Mouse (Mus musculus): ENCODE measurements at regions not wholly inside any gene's neighbourhood (a gene's known extent, or its start where the extent isn't known, plus 50 kb on each side); places are given as distances from the start of the nearest gene placed in this dataset.
"Not testable (repeated sequence)": the region's sequence is repeated elsewhere in the genome, so short reads cannot be mapped to it uniquely, and the experiment has no call there.

- DNase-seq (ENCODE audit: low spot score in 2 of 2), result no peak
- intact Hi-C loops (cut with DNase I), result no loop called here
Measured at GRCm38 (mm10) chr8:34287801-34288200, 176.3 kb upstream of the Gm10131 start.

- peak in 1 of 2 experiments; percentile 66 for DNase-seq (ENCODE audit: low spot score in 2 of 2)
- intact Hi-C loops (cut with DNase I), result no loop called here
Measured at GRCm38 (mm10) chr8:34284576-34284975, 173.0 kb upstream of the Gm10131 start.

GRCm38 (mm10) chr8:34280433-34280832 is 168.9 kb upstream of the Gm10131 start:
- no peak for DNase-seq (ENCODE audit: low spot score in 2 of 2)
- intact Hi-C loops (cut with DNase I), result no loop called here

- DNase-seq (ENCODE audit: low spot score in 2 of 2), result peak in 1 of 2 experiments; percentile 4
- intact Hi-C loops (cut with DNase I), result no loop called here
Measured at GRCm38 (mm10) chr8:34275977-34276660, 164.6 kb upstream of the Gm10131 start.

GRCm38 (mm10) chr8:34274796-34275195 is 163.3 kb upstream of the Gm10131 start:
- intact Hi-C loops (cut with DNase I); DNase-seq (ENCODE audit: low spot score in 2 of 2): not testable (repeated sequence)

GRCm38 (mm10) chr8:34274171-34274570 is 162.6 kb upstream of the Gm10131 start:
- DNase-seq (ENCODE audit: low spot score in 2 of 2), result no peak
- intact Hi-C loops (cut with DNase I), result no loop called here

GRCm38 (mm10) chr8:34269848-34270247 is 158.3 kb upstream of the Gm10131 start:
- no peak for DNase-seq (ENCODE audit: low spot score in 2 of 2)
- intact Hi-C loops (cut with DNase I), result no loop called here

GRCm38 (mm10) chr8:34268806-34269520 is 157.4 kb upstream of the Gm10131 start:
- intact Hi-C loops (cut with DNase I), result no loop called here
- no peak for DNase-seq (ENCODE audit: low spot score in 2 of 2)

- DNase-seq (ENCODE audit: low spot score in 2 of 2), result no peak
- intact Hi-C loops (cut with DNase I), result no loop called here
Measured at GRCm38 (mm10) chr8:34254978-34255377, 143.4 kb upstream of the Gm10131 start.

- DNase-seq (ENCODE audit: low spot score in 2 of 2), result peak in 1 of 2 experiments; percentile 82
- intact Hi-C loops (cut with DNase I), result loop anchor here (2.0 kb wide), 1 partner anchor 141 kb away; no protein-coding TSS in a partner anchor
Measured at GRCm38 (mm10) chr8:34251934-34252333, 140.4 kb upstream of the Gm10131 start.

- peak in 1 of 2 experiments; percentile 80 for DNase-seq (ENCODE audit: low spot score in 2 of 2)
- intact Hi-C loops (cut with DNase I), result loop anchor here (1.0 to 5.0 kb wide), 3 partner anchors 93 to 154 kb away; no protein-coding TSS in a partner anchor
Measured at GRCm38 (mm10) chr8:34239346-34239900, 127.9 kb upstream of the Gm10131 start.

- intact Hi-C loops (cut with DNase I), result no loop called here
- no peak for DNase-seq (ENCODE audit: low spot score in 2 of 2)
Measured at GRCm38 (mm10) chr8:34233705-34234104, 122.2 kb upstream of the Gm10131 start.

GRCm38 (mm10) chr8:34229477-34229876 is 117.9 kb upstream of the Gm10131 start:
- no peak for DNase-seq (ENCODE audit: low spot score in 2 of 2)
- intact Hi-C loops (cut with DNase I), result no loop called here

GRCm38 (mm10) chr8:34225011-34225890 is 113.7 kb upstream of the Gm10131 start:
- DNase-seq (ENCODE audit: low spot score in 2 of 2), result no peak
- intact Hi-C loops (cut with DNase I), result no loop called here

- DNase-seq (ENCODE audit: low spot score in 2 of 2), result no peak
- intact Hi-C loops (cut with DNase I), result no loop called here
Measured at GRCm38 (mm10) chr8:34222187-34222586, 110.7 kb upstream of the Gm10131 start.

Small RNA genes lying in the stretch of these regions (microRNA-seq; reads per million reads assigned to microRNA genes)
- 0 reads per million in 2 experiments for gene Gm23177
